Mouse (Mus musculus): ENCODE results near the gene Gm21119.
"Not testable (repeated sequence)": the region's sequence is repeated elsewhere in the genome, so short reads cannot be mapped to it uniquely, and the experiment has no call there.

GRCm38 (mm10) chr8:20612721-20613120, 2.0 kb upstream of the Gm21119 start:
- not testable (repeated sequence) for TF ChIP-seq CTCF (IDR thresholded peaks at IDR 0.05; ENCODE audit: extremely low read depth, insufficient read length, insufficient replicate concordance, low read depth, low read length); POLR2A (IDR thresholded peaks at IDR 0.05; ENCODE audit: low read depth, low read length)
